Mouse (Mus musculus): Measurements from ENCODE around the gene Cst3. TPM values are rescaled to one million over a fixed set of nuclear protein-coding genes. Genes with fewer than 3 reads are reported as not detected.

Cst3 gene
- total and polyA plus RNA-seq, 3 experiments, result 36.9 to 105 (median 71.8) TPM

GRCm38 (mm10) chr2:148861693-148862092 is 13.8 kb downstream of the Cst3 start:
- no peaks in the 10 kb centered on the region for H3K36me3 ChIP-seq (replicated peaks)
- H3K27me3 ChIP-seq (ENCODE audit: insufficient read depth, low read length), result peaks cover 2% of the 10 kb centered on the region; the same call in 1 of the 2 replicates
- H3K4me1 ChIP-seq (ENCODE audit: insufficient read depth, low read depth, low read length), result peaks cover 2% of the 10 kb centered on the region; the same call in 1 of the 2 replicates
- H3K4me3 ChIP-seq (ENCODE audit: low read depth, low read length), result no peak overlapping the region
- DNase-seq (ENCODE audit: low spot score) (no peak), ATAC-seq (ENCODE audit: extremely low read depth, insufficient number of reproducible peaks, low FRiP score, poor library complexity, severe bottlenecking) (no peak)
- TF ChIP-seq TAL1 (conservative IDR thresholded peaks at IDR 0.05; ENCODE audit: low read depth, low read length), result no peak
- TF ChIP-seq POLR2AphosphoS5 (IDR thresholded peaks at IDR 0.05; ENCODE audit: insufficient replicate concordance, low read depth, low read length), result no peak
- TF ChIP-seq GATA1 (IDR thresholded peaks at IDR 0.05; ENCODE audit: borderline replicate concordance, low read length), result no peak
- no peak for TF ChIP-seq GATA2 (IDR thresholded peaks at IDR 0.05; ENCODE audit: borderline replicate concordance, low read depth, low read length)
- no peak for TF ChIP-seq CTCF (IDR thresholded peaks at IDR 0.05; ENCODE audit: low read depth, low read length)
- no peaks in the 10 kb centered on the region for H3K9me3 ChIP-seq (replicated peaks)

GRCm38 (mm10) chr2:148860993-148861392 is 14.5 kb downstream of the Cst3 start:
- ATAC-seq (ENCODE audit: extremely low read depth, insufficient number of reproducible peaks, low FRiP score, poor library complexity, severe bottlenecking), result no peak
- Histone ChIP-seq H3K9me3 (replicated peaks) (no peaks in the 10 kb centered on the region), H3K36me3 (replicated peaks) (no peaks in the 10 kb centered on the region), H3K4me3 (ENCODE audit: low read depth, low read length) (no peak overlapping the region), H3K27me3 (ENCODE audit: insufficient read depth, low read length) (peaks cover 2% of the 10 kb centered on the region; the same call in 1 of the 2 replicates), H3K4me1 (ENCODE audit: insufficient read depth, low read depth, low read length) (peaks cover 6% of the 10 kb centered on the region; the same call in 1 of the 2 replicates)
- TF ChIP-seq GATA1 (IDR thresholded peaks at IDR 0.05; ENCODE audit: borderline replicate concordance, low read length) (no peak), TAL1 (conservative IDR thresholded peaks at IDR 0.05; ENCODE audit: low read depth, low read length) (no peak), GATA2 (IDR thresholded peaks at IDR 0.05; ENCODE audit: borderline replicate concordance, low read depth, low read length) (no peak), POLR2AphosphoS5 (IDR thresholded peaks at IDR 0.05; ENCODE audit: insufficient replicate concordance, low read depth, low read length) (no peak), CTCF (IDR thresholded peaks at IDR 0.05; ENCODE audit: low read depth, low read length) (no peak)
- no peak for DNase-seq (ENCODE audit: low spot score)

- Histone ChIP-seq H3K27me3 (ENCODE audit: insufficient read depth, low read length) (no peaks in the 10 kb centered on the region), H3K4me1 (ENCODE audit: insufficient read depth, low read depth, low read length) (peaks cover 6% of the 10 kb centered on the region; the same call in 1 of the 2 replicates), H3K9me3 (replicated peaks) (no peaks in the 10 kb centered on the region), H3K4me3 (ENCODE audit: low read depth, low read length) (no peak overlapping the region), H3K36me3 (replicated peaks) (no peaks in the 10 kb centered on the region)
- DNase-seq (ENCODE audit: low spot score) (no peak), ATAC-seq (ENCODE audit: extremely low read depth, insufficient number of reproducible peaks, low FRiP score, poor library complexity, severe bottlenecking) (no peak)
- TF ChIP-seq GATA2 (IDR thresholded peaks at IDR 0.05; ENCODE audit: borderline replicate concordance, low read depth, low read length), result no peak
- TF ChIP-seq GATA1 (IDR thresholded peaks at IDR 0.05; ENCODE audit: borderline replicate concordance, low read length), result no peak
- no peak for TF ChIP-seq POLR2AphosphoS5 (IDR thresholded peaks at IDR 0.05; ENCODE audit: insufficient replicate concordance, low read depth, low read length)
- TF ChIP-seq CTCF (IDR thresholded peaks at IDR 0.05; ENCODE audit: low read depth, low read length), result no peak
- TF ChIP-seq TAL1 (conservative IDR thresholded peaks at IDR 0.05; ENCODE audit: low read depth, low read length), result no peak
Observed at GRCm38 (mm10) chr2:148857506-148857905, 18.0 kb downstream of the Cst3 start.

- Histone ChIP-seq H3K27me3 (ENCODE audit: insufficient read depth, low read length) (no peaks in the 10 kb centered on the region), H3K4me3 (ENCODE audit: low read depth, low read length) (no peak overlapping the region), H3K9me3 (replicated peaks) (no peaks in the 10 kb centered on the region), H3K36me3 (replicated peaks) (no peaks in the 10 kb centered on the region), H3K4me1 (ENCODE audit: insufficient read depth, low read depth, low read length) (peaks cover 6% of the 10 kb centered on the region; the same call in 1 of the 2 replicates)
- TF ChIP-seq CTCF (IDR thresholded peaks at IDR 0.05; ENCODE audit: low read depth, low read length) (no peak), GATA1 (IDR thresholded peaks at IDR 0.05; ENCODE audit: borderline replicate concordance, low read length) (no peak), TAL1 (conservative IDR thresholded peaks at IDR 0.05; ENCODE audit: low read depth, low read length) (no peak), GATA2 (IDR thresholded peaks at IDR 0.05; ENCODE audit: borderline replicate concordance, low read depth, low read length) (no peak), POLR2AphosphoS5 (IDR thresholded peaks at IDR 0.05; ENCODE audit: insufficient replicate concordance, low read depth, low read length) (no peak)
- DNase-seq (ENCODE audit: low spot score), result no peak
- 0 out of 2 replicates have a peak, but pooled peaks have one; percentile 15 for ATAC-seq (ENCODE audit: extremely low read depth, insufficient number of reproducible peaks, low FRiP score, poor library complexity, severe bottlenecking)
Observed at GRCm38 (mm10) chr2:148856630-148857400, 18.7 kb downstream of the Cst3 start.

GRCm38 (mm10) chr2:148851116-148851906 is 24.2 kb downstream of the Cst3 start:
- no peaks in the 10 kb centered on the region for H3K36me3 ChIP-seq (replicated peaks)
- peaks cover 6% of the 10 kb centered on the region for H3K4me1 ChIP-seq (ENCODE audit: insufficient read depth, low read depth, low read length)
- no peak overlapping the region for H3K4me3 ChIP-seq (ENCODE audit: low read depth, low read length)
- TF ChIP-seq GATA2 (IDR thresholded peaks at IDR 0.05; ENCODE audit: borderline replicate concordance, low read depth, low read length) (no peak), CTCF (IDR thresholded peaks at IDR 0.05; ENCODE audit: low read depth, low read length) (peak; percentile 59), POLR2AphosphoS5 (IDR thresholded peaks at IDR 0.05; ENCODE audit: insufficient replicate concordance, low read depth, low read length) (no peak)
- no peaks in the 10 kb centered on the region for H3K27me3 ChIP-seq (ENCODE audit: insufficient read depth, low read length)
- ATAC-seq (ENCODE audit: extremely low read depth, insufficient number of reproducible peaks, low FRiP score, poor library complexity, severe bottlenecking) (peak; percentile 86), DNase-seq (ENCODE audit: low spot score) (no peak)
- H3K9me3 ChIP-seq (replicated peaks), result no peaks in the 10 kb centered on the region

GRCm38 (mm10) chr2:148839224-148839623 is 36.3 kb downstream of the Cst3 start:
- no peaks in the 10 kb centered on the region for H3K9me3 ChIP-seq (replicated peaks)
- DNase-seq (ENCODE audit: low spot score) (no peak), ATAC-seq (ENCODE audit: extremely low read depth, insufficient number of reproducible peaks, low FRiP score, poor library complexity, severe bottlenecking) (no peak)
- TF ChIP-seq GATA1 (IDR thresholded peaks at IDR 0.05; ENCODE audit: borderline replicate concordance, low read length) (no peak), CTCF (IDR thresholded peaks at IDR 0.05; ENCODE audit: low read depth, low read length) (no peak), GATA2 (IDR thresholded peaks at IDR 0.05; ENCODE audit: borderline replicate concordance, low read depth, low read length) (no peak), TAL1 (conservative IDR thresholded peaks at IDR 0.05; ENCODE audit: low read depth, low read length) (no peak), POLR2AphosphoS5 (IDR thresholded peaks at IDR 0.05; ENCODE audit: insufficient replicate concordance, low read depth, low read length) (no peak)
- no peaks in the 10 kb centered on the region for H3K27me3 ChIP-seq (ENCODE audit: insufficient read depth, low read length)
- no peaks in the 10 kb centered on the region for H3K4me1 ChIP-seq (ENCODE audit: insufficient read depth, low read depth, low read length)
- no peaks in the 10 kb centered on the region for H3K36me3 ChIP-seq (replicated peaks)
- no peak overlapping the region for H3K4me3 ChIP-seq (ENCODE audit: low read depth, low read length)
